Mouse (Mus musculus): ENCODE measurements around the gene A030003K21Rik.

GRCm38 (mm10) chr1:82924650-82925049 lies 18.5 kb downstream of the A030003K21Rik start, which contains the start of gene A030014E15Rik:
- TF ChIP-seq CTCF (IDR thresholded peaks at IDR 0.05; ENCODE audit: borderline replicate concordance, insufficient read depth, low read depth, low read length), result no peak
- TF ChIP-seq POLR2A (IDR thresholded peaks at IDR 0.05; ENCODE audit: borderline replicate concordance, insufficient read depth, low read length), result no peak
